8 mouse cellular contexts compared by ENCODE assay signal in the genomic region with DNA sequence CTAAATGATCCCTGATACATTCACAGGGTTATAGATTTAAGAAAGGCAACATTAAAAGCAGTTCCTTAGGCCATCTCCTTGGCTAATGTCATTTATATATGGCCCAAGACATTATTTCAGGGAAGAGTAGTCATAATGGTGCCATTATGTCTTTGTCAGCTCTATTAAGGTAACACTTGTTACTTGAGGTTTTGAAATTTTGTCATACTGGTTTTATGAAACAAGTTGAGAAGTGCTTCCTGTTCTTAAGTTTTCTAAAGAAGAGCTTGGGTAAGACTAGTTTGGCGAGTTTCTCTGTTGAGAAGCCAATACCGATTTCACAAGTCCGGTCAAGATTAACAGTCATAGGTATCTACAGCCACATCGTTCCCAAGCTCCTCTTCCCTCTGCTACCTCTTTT.
"Had no signal": no experiment of that assay in that cellular context is flagged by ENCODE, and none has a peak within 500 bp of the region (broad histone marks: within the 10 kb centered on the region; RNA-seq: fewer than 3 reads in every experiment).

No protein-coding gene starts in this region.

- DNase-seq: lung, embryonic 14.5 days; lung, postnatal 4 days; midbrain, embryonic 14.5 days; retina, postnatal 1 day; right cerebral cortex, adult 18-20 months; thymus, adult 2 months; thymus, postnatal 25 days; thymus, postnatal 4 days had no signal
